Mouse (Mus musculus) myocyte (in vitro differentiated cells): ENCODE measurements at regions not wholly inside any gene's neighbourhood (a gene's known extent, or its start where the extent isn't known, plus 50 kb on each side); places are given as distances from the start of the nearest gene placed in this dataset.

Experiments
- H3K27me3 ChIP-seq: one replicate; pipeline ENCODE4 v1.6.1; 2011; ENCODE audit not compliant: control insufficient read depth, insufficient read depth, insufficient read length
- H3K36me3 ChIP-seq: one replicate; pipeline ENCODE4 v1.6.1; 2011; ENCODE audit not compliant: control insufficient read depth, insufficient read depth
- H3K4me2 ChIP-seq: one replicate; pipeline ENCODE4 v1.6.1; 2011; ENCODE audit warnings: low read depth, control low read depth
- H3K4me3 ChIP-seq: one replicate; pipeline ENCODE4 v1.5.1; 2011; ENCODE audit warnings: mild to moderate bottlenecking, control low read depth, moderate library complexity
- H3K79me2 ChIP-seq: one replicate; pipeline ENCODE4 v1.6.1; 2011; ENCODE audit not compliant: control insufficient read depth, insufficient read depth
- H3ac ChIP-seq: one replicate; pipeline ENCODE4 v1.6.1; 2011; ENCODE audit not compliant: control insufficient read depth, insufficient read length
- CEBPB ChIP-seq: IDR thresholded peaks from 2 replicates; pipeline ENCODE4 v1.6.1; 2011; ENCODE audit warnings: mild to moderate bottlenecking, moderate library complexity; ENCODE audit not compliant: poor library complexity, insufficient read depth, severe bottlenecking
- E2F4 ChIP-seq: IDR thresholded peaks from one replicate; pipeline ENCODE4 v1.6.1; 2011; ENCODE audit warnings: mild to moderate bottlenecking, control low read depth, moderate library complexity; ENCODE audit not compliant: insufficient read depth
- MAX ChIP-seq: IDR thresholded peaks from one replicate; pipeline ENCODE4 v1.6.1; 2011; ENCODE audit warnings: low read depth, mild to moderate bottlenecking, control low read depth
- MYOD1 ChIP-seq, 3 experiments: IDR thresholded peaks; one replicate each; pipeline ENCODE4 v1.6.1; 2011; ENCODE audit warnings: control low read depth in 2 of 3, low read depth in 2 of 3, mild to moderate bottlenecking in 2 of 3, moderate library complexity in 1 of 3; ENCODE audit not compliant: insufficient read length in 2 of 3, control insufficient read depth in 1 of 3
- MYOG ChIP-seq, 3 experiments: IDR thresholded peaks; one replicate each; pipeline ENCODE4 v1.6.1; 2011; ENCODE audit warnings: control low read depth in 2 of 3, low read depth in 2 of 3, mild to moderate bottlenecking in 2 of 3; ENCODE audit not compliant: insufficient read length in 2 of 3, control insufficient read depth in 1 of 3, insufficient read depth in 1 of 3
- POLR2A ChIP-seq: IDR thresholded peaks from one replicate; pipeline ENCODE4 v1.6.1; 2011; ENCODE audit warnings: low read depth, mild to moderate bottlenecking, control low read depth, moderate library complexity; ENCODE audit not compliant: insufficient read length
- POLR2AphosphoS2 ChIP-seq: IDR thresholded peaks from one replicate; pipeline ENCODE4 v1.6.1; 2011; ENCODE audit warnings: low read depth, control low read depth; ENCODE audit not compliant: insufficient read length
- REST ChIP-seq: IDR thresholded peaks from one replicate; pipeline ENCODE4 v1.6.1; 2011; ENCODE audit warnings: mild to moderate bottlenecking, control low read depth, moderate library complexity; ENCODE audit not compliant: insufficient read depth, insufficient read length
- SRF ChIP-seq: IDR thresholded peaks from one replicate; pipeline ENCODE4 v1.6.1; 2011; ENCODE audit warnings: low read depth; ENCODE audit not compliant: control insufficient read depth, insufficient read length
- TCF12 ChIP-seq: IDR thresholded peaks from one replicate; pipeline ENCODE4 v1.6.1; 2011; ENCODE audit warnings: mild to moderate bottlenecking, control low read depth; ENCODE audit not compliant: poor library complexity, insufficient read depth, severe bottlenecking
- TCF3 ChIP-seq: IDR thresholded peaks from one replicate; pipeline ENCODE4 v1.6.1; 2011; ENCODE audit warnings: low read depth, control low read depth; ENCODE audit not compliant: insufficient read length
- USF1 ChIP-seq: IDR thresholded peaks from one replicate; pipeline ENCODE4 v1.6.1; 2011; ENCODE audit warnings: low read depth, mild to moderate bottlenecking, control low read depth, moderate library complexity

GRCm38 (mm10) chr13:99047219-99047618, 62.9 kb upstream of the 1700024P04Rik start:
- TF ChIP-seq E2F4 (no peak), REST (no peak), USF1 (no peak), TCF12 (no peak), POLR2A (no peak), MYOG (IDR thresholded peaks at IDR 0.05; ENCODE audit: control insufficient read depth in 1 of 3, insufficient read depth in 1 of 3, insufficient read length in 2 of 3, low read depth in 2 of 3) (no peak), CEBPB (no peak), TCF3 (no peak), MYOD1 (IDR thresholded peaks at IDR 0.05; ENCODE audit: control insufficient read depth in 1 of 3, insufficient read length in 2 of 3, low read depth in 2 of 3) (no peak), MAX (no peak), POLR2AphosphoS2 (no peak), SRF (no peak)
- H3K36me3 ChIP-seq = no peaks in the 10 kb centered on the region
- no peaks in the 10 kb centered on the region for H3K27me3 ChIP-seq
- no peak overlapping the region for H3K4me3 ChIP-seq
- no peak overlapping the region for H3K4me2 ChIP-seq
- H3K79me2 ChIP-seq = no peaks in the 10 kb centered on the region
- no peak overlapping the region for H3ac ChIP-seq

GRCm38 (mm10) chr13:99046737-99047136, 62.4 kb upstream of the 1700024P04Rik start:
- Histone ChIP-seq H3K4me2 (no peak overlapping the region), H3K36me3 (no peaks in the 10 kb centered on the region), H3K4me3 (no peak overlapping the region), H3K79me2 (no peaks in the 10 kb centered on the region), H3K27me3 (no peaks in the 10 kb centered on the region), H3ac (no peak overlapping the region)
- TF ChIP-seq USF1 = no peak

GRCm38 (mm10) chr13:99042086-99042485, 57.7 kb upstream of the 1700024P04Rik start:
- Histone ChIP-seq H3ac (no peak overlapping the region), H3K27me3 (no peaks in the 10 kb centered on the region), H3K4me3 (no peak overlapping the region), H3K4me2 (no peak overlapping the region), H3K79me2 (no peaks in the 10 kb centered on the region), H3K36me3 (no peaks in the 10 kb centered on the region)
- TF ChIP-seq E2F4 (no peak), USF1 (no peak), POLR2A (no peak), POLR2AphosphoS2 (no peak)

- H3K4me3 ChIP-seq = no peak overlapping the region
- H3ac ChIP-seq = no peak overlapping the region
- H3K4me2 ChIP-seq = no peak overlapping the region
- H3K27me3 ChIP-seq = no peaks in the 10 kb centered on the region
- no peaks in the 10 kb centered on the region for H3K36me3 ChIP-seq
- no peak for TF ChIP-seq TCF12
- no peak for TF ChIP-seq CEBPB
- no peak for TF ChIP-seq USF1
- TF ChIP-seq POLR2AphosphoS2 = no peak
- TF ChIP-seq POLR2A = no peak
- no peak for TF ChIP-seq MYOG (IDR thresholded peaks at IDR 0.05; ENCODE audit: control insufficient read depth in 1 of 3, insufficient read depth in 1 of 3, insufficient read length in 2 of 3, low read depth in 2 of 3)
- no peak for TF ChIP-seq TCF3
- no peak for TF ChIP-seq E2F4
- TF ChIP-seq MYOD1 (IDR thresholded peaks at IDR 0.05; ENCODE audit: control insufficient read depth in 1 of 3, insufficient read length in 2 of 3, low read depth in 2 of 3) = no peak
- no peak for TF ChIP-seq MAX
- no peak for TF ChIP-seq REST
- no peak for TF ChIP-seq SRF
- H3K79me2 ChIP-seq = no peaks in the 10 kb centered on the region
These were observed 56.9 kb upstream of the 1700024P04Rik start for GRCm38 (mm10) chr13:99041256-99041655.

GRCm38 (mm10) chr13:99040846-99041245, 56.5 kb upstream of the 1700024P04Rik start:
- H3K36me3 ChIP-seq = no peaks in the 10 kb centered on the region
- no peak overlapping the region for H3ac ChIP-seq
- TF ChIP-seq REST (no peak), TCF12 (no peak), MAX (no peak), POLR2A (no peak), SRF (no peak), MYOD1 (IDR thresholded peaks at IDR 0.05; ENCODE audit: control insufficient read depth in 1 of 3, insufficient read length in 2 of 3, low read depth in 2 of 3) (no peak), MYOG (IDR thresholded peaks at IDR 0.05; ENCODE audit: control insufficient read depth in 1 of 3, insufficient read depth in 1 of 3, insufficient read length in 2 of 3, low read depth in 2 of 3) (no peak)
- no peaks in the 10 kb centered on the region for H3K27me3 ChIP-seq
- H3K79me2 ChIP-seq = no peaks in the 10 kb centered on the region
- no peak overlapping the region for H3K4me3 ChIP-seq
- no peak overlapping the region for H3K4me2 ChIP-seq

GRCm38 (mm10) chr13:99040171-99040570, 55.8 kb upstream of the 1700024P04Rik start:
- Histone ChIP-seq H3K27me3 (no peaks in the 10 kb centered on the region), H3K36me3 (no peaks in the 10 kb centered on the region), H3K4me3 (no peak overlapping the region), H3ac (no peak overlapping the region), H3K4me2 (no peak overlapping the region), H3K79me2 (no peaks in the 10 kb centered on the region)
- TF ChIP-seq POLR2A = no peak
- no peak for TF ChIP-seq REST
- TF ChIP-seq TCF12 = no peak
- no peak for TF ChIP-seq E2F4
- no peak for TF ChIP-seq MYOG (IDR thresholded peaks at IDR 0.05; ENCODE audit: control insufficient read depth in 1 of 3, insufficient read depth in 1 of 3, insufficient read length in 2 of 3, low read depth in 2 of 3)
- no peak for TF ChIP-seq SRF
- TF ChIP-seq TCF3 = no peak
- TF ChIP-seq MAX = no peak
- TF ChIP-seq MYOD1 (IDR thresholded peaks at IDR 0.05; ENCODE audit: control insufficient read depth in 1 of 3, insufficient read length in 2 of 3, low read depth in 2 of 3) = no peak
- TF ChIP-seq CEBPB = no peak
- no peak for TF ChIP-seq POLR2AphosphoS2
- TF ChIP-seq USF1 = no peak
